Mouse (Mus musculus): ENCODE measurements around the gene Spata46. TPM values are rescaled to one million over a fixed set of nuclear protein-coding genes. Genes with fewer than 3 reads are reported as not detected.

Gene Spata46
- total and polyA plus RNA-seq, 3 experiments = 0.13 TPM; not detected in 2

GRCm38 (mm10) chr1:170325277-170325676 is 16.7 kb downstream of the Spata46 start:
- H3K9ac ChIP-seq (ENCODE audit: control insufficient read depth, low read depth, low read length, poor library complexity, severe bottlenecking) = no peak overlapping the region
- H3K4me1 ChIP-seq (ENCODE audit: control insufficient read depth in 1 of 2, insufficient read depth in 2 of 2, low read length in 2 of 2) = no peaks in the 10 kb centered on the region
- H3K27ac ChIP-seq (ENCODE audit: control insufficient read depth, low read depth, low read length) = no peak overlapping the region
- H3K79me2 ChIP-seq (ENCODE audit: control insufficient read depth, insufficient read depth, low read length, poor library complexity) = no peaks in the 10 kb centered on the region
- no peaks in the 10 kb centered on the region for H3K9me3 ChIP-seq (replicated peaks; ENCODE audit: insufficient read depth, low read length)
- H3K4me3 ChIP-seq (ENCODE audit: control insufficient read depth in 1 of 2, insufficient read depth in 1 of 2, low read depth in 2 of 2, low read length in 2 of 2) = no peak overlapping the region
- H3K36me3 ChIP-seq (ENCODE audit: control insufficient read depth in 1 of 2, insufficient read depth in 2 of 2, low read length in 2 of 2) = no peaks in the 10 kb centered on the region
- no peak for TF ChIP-seq HCFC1 (IDR thresholded peaks at IDR 0.05; ENCODE audit: low read depth, low read length)
- no peak for TF ChIP-seq MAX (IDR thresholded peaks at IDR 0.05; ENCODE audit: low read length)
- no peak for TF ChIP-seq NELFE (IDR thresholded peaks at IDR 0.05; ENCODE audit: low read depth, low read length)
- TF ChIP-seq RCOR1 (IDR thresholded peaks at IDR 0.05; ENCODE audit: low read depth, low read length) = no peak
- TF ChIP-seq NRF1 (IDR thresholded peaks at IDR 0.05; ENCODE audit: insufficient read depth, low read depth, low read length, poor library complexity, severe bottlenecking) = no peak
- TF ChIP-seq POLR2AphosphoS5 (IDR thresholded peaks at IDR 0.05; ENCODE audit: borderline replicate concordance, low read depth, low read length) = no peak
- no peak for TF ChIP-seq POLR2A (IDR thresholded peaks at IDR 0.05; ENCODE audit: control insufficient read depth in 1 of 2, insufficient read depth in 1 of 2, low read depth in 1 of 2, low read length in 2 of 2, poor library complexity in 1 of 2)
- no peak for TF ChIP-seq ZC3H11A (IDR thresholded peaks at IDR 0.05; ENCODE audit: low read depth, low read length)
- TF ChIP-seq ZNF384 (IDR thresholded peaks at IDR 0.05; ENCODE audit: low read depth, low read length) = no peak
- TF ChIP-seq GATA1 (IDR thresholded peaks at IDR 0.05; ENCODE audit: low read depth, low read length) = no peak
- TF ChIP-seq MAFK (IDR thresholded peaks at IDR 0.05; ENCODE audit: borderline replicate concordance, low read depth, low read length) = no peak
- TF ChIP-seq TBP (IDR thresholded peaks at IDR 0.05; ENCODE audit: low read depth, low read length) = no peak
- no peak for TF ChIP-seq ZMIZ1 (IDR thresholded peaks at IDR 0.05; ENCODE audit: low read depth, low read length)
- no peak for TF ChIP-seq MXI1 (IDR thresholded peaks at IDR 0.05; ENCODE audit: low read depth, low read length)
- TF ChIP-seq UBTF (IDR thresholded peaks at IDR 0.05; ENCODE audit: borderline replicate concordance, insufficient read depth, low read depth, low read length) = no peak
- TF ChIP-seq TCF12 (IDR thresholded peaks at IDR 0.05; ENCODE audit: low read depth, low read length) = no peak
- no peak for TF ChIP-seq ETS1 (IDR thresholded peaks at IDR 0.05; ENCODE audit: low read depth, low read length)
- H3K27me3 ChIP-seq (ENCODE audit: control insufficient read depth in 1 of 2, insufficient read depth in 2 of 2, low read length in 2 of 2) = no peaks in the 10 kb centered on the region
- no peak for DNase-seq (ENCODE audit: low read depth, low spot score)

DNA sequence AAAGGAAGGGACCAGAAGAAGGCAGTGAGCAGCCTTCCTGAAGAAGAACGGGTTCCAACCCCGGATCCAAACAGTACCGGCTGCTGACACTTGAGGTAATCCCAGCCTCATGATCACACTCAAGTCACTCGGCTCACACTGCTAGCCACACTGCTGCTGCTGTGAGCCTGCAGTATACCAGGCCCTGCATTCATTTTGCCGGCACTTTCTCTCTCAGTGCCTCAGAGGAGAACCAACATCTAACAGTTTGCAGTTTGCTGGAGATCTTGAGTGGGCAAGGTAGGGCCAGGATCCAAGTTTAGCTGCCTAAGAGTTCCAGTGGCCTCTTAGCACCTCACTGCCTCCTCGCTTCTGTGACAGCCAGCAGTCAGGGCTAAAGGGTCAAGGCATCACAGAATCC is 23.3 kb downstream of the Spata46 start:
- no peaks in the 10 kb centered on the region for H3K36me3 ChIP-seq (ENCODE audit: control insufficient read depth in 1 of 2, insufficient read depth in 2 of 2, low read length in 2 of 2)
- H3K79me2 ChIP-seq (ENCODE audit: control insufficient read depth, insufficient read depth, low read length, poor library complexity) = no peaks in the 10 kb centered on the region
- DNase-seq (ENCODE audit: low read depth, low spot score) = no peak
- H3K9ac ChIP-seq (ENCODE audit: control insufficient read depth, low read depth, low read length, poor library complexity, severe bottlenecking) = no peak overlapping the region
- H3K27ac ChIP-seq (ENCODE audit: control insufficient read depth, low read depth, low read length) = no peak overlapping the region
- H3K9me3 ChIP-seq (replicated peaks; ENCODE audit: insufficient read depth, low read length) = no peaks in the 10 kb centered on the region
- H3K27me3 ChIP-seq (ENCODE audit: control insufficient read depth in 1 of 2, insufficient read depth in 2 of 2, low read length in 2 of 2) = no peaks in the 10 kb centered on the region
- H3K4me3 ChIP-seq (ENCODE audit: control insufficient read depth in 1 of 2, insufficient read depth in 1 of 2, low read depth in 2 of 2, low read length in 2 of 2) = no peak overlapping the region
- no peaks in the 10 kb centered on the region for H3K4me1 ChIP-seq (ENCODE audit: control insufficient read depth in 1 of 2, insufficient read depth in 2 of 2, low read length in 2 of 2)
- TF ChIP-seq CHD1 (IDR thresholded peaks at IDR 0.05; ENCODE audit: low read depth, low read length) = no peak
- no peak for TF ChIP-seq ZC3H11A (IDR thresholded peaks at IDR 0.05; ENCODE audit: low read depth, low read length)
- TF ChIP-seq ZNF384 (IDR thresholded peaks at IDR 0.05; ENCODE audit: low read depth, low read length) = no peak

Data from MEL (cell line).